Comparison of ENCODE assay signal across 8 mouse cellular contexts in the genomic region with DNA sequence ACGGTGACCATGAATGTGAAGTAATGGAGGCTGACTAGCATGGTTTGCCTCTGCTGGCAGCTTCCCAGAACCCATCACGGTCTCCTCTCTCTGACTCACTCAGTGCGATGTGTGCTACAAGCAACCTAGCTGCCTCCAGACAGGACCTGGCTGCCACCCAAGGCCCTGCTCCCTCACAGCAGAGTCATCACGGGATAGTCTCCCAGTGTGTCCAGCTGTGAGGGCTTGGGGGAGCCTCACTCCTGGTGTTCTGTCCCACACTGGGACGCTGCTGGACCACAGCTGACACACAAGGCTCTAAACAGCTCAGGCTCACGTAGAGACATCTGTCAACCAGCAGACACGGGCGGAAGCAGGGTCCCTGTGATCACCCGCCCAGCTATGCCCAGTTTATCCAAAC.
DNase-seq lines count a peak whose midpoint lies in the region.

No protein-coding gene starts in this region.

- intact Hi-C loops in gastrocnemius, postnatal 36 days (cut with DNase I): no loop called here

- peak; percentile 58 for DNase-seq in layer of hippocampus, adult 11-12 months (ENCODE audit: low spot score)
- DNase-seq in layer of hippocampus, postnatal 14 days (ENCODE audit: low spot score in 2 of 2): no peak
- DNase-seq in adrenal gland, postnatal 4 days (ENCODE audit: low spot score in 2 of 2): peak; percentile 45 to 68
- peak; percentile 67 to 85 for DNase-seq in gastrocnemius, postnatal 36 days
- DNase-seq in kidney, postnatal 10 days: peak; percentile 76
- DNase-seq in lung, postnatal 36 days: peak; percentile 78
- peak; percentile 91 for DNase-seq in urinary bladder, postnatal 14 days (ENCODE audit: low spot score)
- DNase-seq in embryo, embryonic 10.5 days (ENCODE audit: low spot score): no peak

Comparison
In these comparisons a context has a peak if more than half of its experiments do, and no peak if none do; other contexts are left out.
1. DNase-seq: peak in layer of hippocampus, adult 11-12 months (single experiment), adrenal gland, postnatal 4 days (2 of 2), gastrocnemius, postnatal 36 days (2 of 2), kidney, postnatal 10 days (single experiment), lung, postnatal 36 days (single experiment) and urinary bladder, postnatal 14 days (single experiment); none in layer of hippocampus, postnatal 14 days (0 of 2) and embryo, embryonic 10.5 days (single experiment).